Mouse (Mus musculus): Measurements from ENCODE around the gene Prlh. TPM values are rescaled to one million over a fixed set of nuclear protein-coding genes. Genes with fewer than 3 reads are reported as not detected.

Gene Prlh
- not detected in 2 replicates for polyA plus RNA-seq (2014; fragmentation: Nextera tagmentation; extraction: Ambion mirVana)

GRCm38 (mm10) chr1:90952808-90953207 lies at the start of gene Prlh:
Gene Prlh (plus strand): TSS chr1:90953108.
- ATAC-seq (ENCODE audit: insufficient number of reproducible peaks, insufficient read depth, low FRiP score, low read depth): no peak
- H3K4me3 ChIP-seq (ENCODE audit: control insufficient read depth in 1 of 2, insufficient read depth in 1 of 2, low read depth in 1 of 2, low read length in 2 of 2): no peak within 1 kb of the TSS

GRCm38 (mm10) chr1:90903211-90903945 lies 49.5 kb upstream of the Prlh start:
- Histone ChIP-seq H3K27me3 (ENCODE audit: control insufficient read depth, insufficient read depth, low read length) (no peaks in the 10 kb centered on the region), H3K9me3 (ENCODE audit: control insufficient read depth, low read length) (no peaks in the 10 kb centered on the region), H3K4me1 (ENCODE audit: control insufficient read depth in 2 of 2, insufficient read depth in 2 of 2, low read length in 2 of 2) (no peaks in the 10 kb centered on the region; a peak in 1 of 4 replicates), H3K27ac (replicated peaks in 1 of 2; ENCODE audit: control insufficient read depth in 1 of 2, insufficient read depth in 1 of 2, low read depth in 2 of 2, low read length in 2 of 2) (no peak overlapping the region), H3K36me3 (ENCODE audit: control insufficient read depth, insufficient read depth, low read length) (no peaks in the 10 kb centered on the region), H3K9ac (ENCODE audit: low read length) (no peak overlapping the region), H3K4me3 (ENCODE audit: control insufficient read depth in 1 of 2, insufficient read depth in 1 of 2, low read depth in 1 of 2, low read length in 2 of 2) (no peak overlapping the region), H3K4me2 (ENCODE audit: low read length) (no peak overlapping the region)
- WGBS: 51% methylated on average over 3 of the region's 3 CpGs
- ATAC-seq (ENCODE audit: insufficient number of reproducible peaks, insufficient read depth, low FRiP score, low read depth): no peak

More at GRCm38 (mm10) chr1:90952808-90953207, at the start of gene Prlh:
- Histone ChIP-seq H3K9me3 (ENCODE audit: control insufficient read depth, low read length) (no peaks in the 10 kb centered on the region), H3K4me2 (ENCODE audit: low read length) (no peak within 1 kb of the TSS), H3K36me3 (ENCODE audit: control insufficient read depth, insufficient read depth, low read length) (no peaks in the 10 kb centered on the region), H3K4me1 (ENCODE audit: control insufficient read depth in 2 of 2, insufficient read depth in 2 of 2, low read length in 2 of 2) (peaks cover 0 to 4% of the 10 kb centered on the region in 2 experiments; a peak in 1 of 4 replicates), H3K27me3 (ENCODE audit: control insufficient read depth, insufficient read depth, low read length) (peaks cover 13% of the 10 kb centered on the region), H3K27ac (replicated peaks in 1 of 2; ENCODE audit: control insufficient read depth in 1 of 2, insufficient read depth in 1 of 2, low read depth in 2 of 2, low read length in 2 of 2) (no peak within 1 kb of the TSS), H3K9ac (ENCODE audit: low read length) (no peak within 1 kb of the TSS)
- WGBS: 83% methylated on average over 8 of the region's 8 CpGs

DNA sequence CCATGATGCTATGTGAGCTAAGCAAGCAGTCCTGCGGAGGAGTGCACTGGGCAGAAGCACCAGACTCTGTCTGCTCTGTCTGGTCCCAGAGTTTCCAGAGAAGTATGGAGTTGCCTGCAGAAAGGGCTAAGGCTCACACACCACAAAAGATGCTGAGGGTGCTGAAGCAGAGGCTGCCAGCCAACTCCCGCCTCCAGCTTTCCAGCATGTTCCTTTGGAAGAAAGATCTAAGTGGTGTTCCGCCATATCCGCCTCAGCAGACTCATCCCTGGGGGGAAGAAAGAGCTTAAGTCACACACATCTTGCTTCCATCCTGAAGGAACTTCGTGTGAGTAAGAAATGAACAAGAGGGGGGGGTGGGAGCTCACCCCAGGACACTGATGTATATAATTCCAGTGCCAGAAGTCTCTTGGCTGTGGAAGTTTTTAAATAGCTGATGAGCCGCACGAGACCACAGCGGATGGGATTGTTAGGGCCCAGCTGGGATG lies 48.9 kb upstream of the Prlh start:
- H3K9ac ChIP-seq (ENCODE audit: low read length): no peak overlapping the region
- no peaks in the 10 kb centered on the region for H3K9me3 ChIP-seq (ENCODE audit: control insufficient read depth, low read length)
- peaks cover 0 to 2% of the 10 kb centered on the region in 2 experiments; a peak in 2 of 4 replicates for H3K4me1 ChIP-seq (ENCODE audit: control insufficient read depth in 2 of 2, insufficient read depth in 2 of 2, low read length in 2 of 2)
- no peak overlapping the region for H3K4me3 ChIP-seq (ENCODE audit: control insufficient read depth in 1 of 2, insufficient read depth in 1 of 2, low read depth in 1 of 2, low read length in 2 of 2)
- no peaks in the 10 kb centered on the region for H3K27me3 ChIP-seq (ENCODE audit: control insufficient read depth, insufficient read depth, low read length)
- H3K36me3 ChIP-seq (ENCODE audit: control insufficient read depth, insufficient read depth, low read length): no peaks in the 10 kb centered on the region
- H3K27ac ChIP-seq (replicated peaks in 1 of 2; ENCODE audit: control insufficient read depth in 1 of 2, insufficient read depth in 1 of 2, low read depth in 2 of 2, low read length in 2 of 2): no peak overlapping the region
- H3K4me2 ChIP-seq (ENCODE audit: low read length): no peak overlapping the region
- 0 out of 2 replicates have a peak, but pooled peaks have one; percentile 13 for ATAC-seq (ENCODE audit: insufficient number of reproducible peaks, insufficient read depth, low FRiP score, low read depth)
- 69% methylated on average over 8 of the region's 8 CpGs for WGBS

GRCm38 (mm10) chr1:90904729-90905404 lies 48.0 kb upstream of the Prlh start:
- H3K27ac ChIP-seq (replicated peaks in 1 of 2; ENCODE audit: control insufficient read depth in 1 of 2, insufficient read depth in 1 of 2, low read depth in 2 of 2, low read length in 2 of 2): no peak overlapping the region
- peaks cover 7 to 10% of the 10 kb centered on the region in 2 experiments for H3K4me1 ChIP-seq (ENCODE audit: control insufficient read depth in 2 of 2, insufficient read depth in 2 of 2, low read length in 2 of 2)
- no peaks in the 10 kb centered on the region for H3K27me3 ChIP-seq (ENCODE audit: control insufficient read depth, insufficient read depth, low read length)
- H3K36me3 ChIP-seq (ENCODE audit: control insufficient read depth, insufficient read depth, low read length): no peaks in the 10 kb centered on the region
- H3K9me3 ChIP-seq (ENCODE audit: control insufficient read depth, low read length): no peaks in the 10 kb centered on the region
- no peak for ATAC-seq (ENCODE audit: insufficient number of reproducible peaks, insufficient read depth, low FRiP score, low read depth)
- no peak overlapping the region for H3K9ac ChIP-seq (ENCODE audit: low read length)
- 83% methylated on average over 7 of the region's 7 CpGs for WGBS
- no peak overlapping the region for H3K4me3 ChIP-seq (ENCODE audit: control insufficient read depth in 1 of 2, insufficient read depth in 1 of 2, low read depth in 1 of 2, low read length in 2 of 2)
- H3K4me2 ChIP-seq (ENCODE audit: low read length): no peak overlapping the region

- Histone ChIP-seq H3K27ac (replicated peaks in 1 of 2; ENCODE audit: control insufficient read depth in 1 of 2, insufficient read depth in 1 of 2, low read depth in 2 of 2, low read length in 2 of 2) (no peak overlapping the region), H3K9ac (ENCODE audit: low read length) (no peak overlapping the region), H3K36me3 (ENCODE audit: control insufficient read depth, insufficient read depth, low read length) (no peaks in the 10 kb centered on the region), H3K4me1 (ENCODE audit: control insufficient read depth in 2 of 2, insufficient read depth in 2 of 2, low read length in 2 of 2) (peaks cover 13 to 15% of the 10 kb centered on the region in 2 experiments), H3K4me3 (ENCODE audit: control insufficient read depth in 1 of 2, insufficient read depth in 1 of 2, low read depth in 1 of 2, low read length in 2 of 2) (no peak overlapping the region), H3K27me3 (ENCODE audit: control insufficient read depth, insufficient read depth, low read length) (0 out of 2 replicates have a peak, but pooled peaks cover 10% of the 10 kb centered on the region), H3K4me2 (ENCODE audit: low read length) (no peak overlapping the region), H3K9me3 (ENCODE audit: control insufficient read depth, low read length) (no peaks in the 10 kb centered on the region)
- ATAC-seq (ENCODE audit: insufficient number of reproducible peaks, insufficient read depth, low FRiP score, low read depth): no peak
- WGBS: 4% methylated on average over 2 of the region's 2 CpGs
These were observed 46.6 kb upstream of the Prlh start for GRCm38 (mm10) chr1:90906357-90906756.

- no peak overlapping the region for H3K4me3 ChIP-seq (ENCODE audit: control insufficient read depth in 1 of 2, insufficient read depth in 1 of 2, low read depth in 1 of 2, low read length in 2 of 2)
- no peaks in the 10 kb centered on the region for H3K9me3 ChIP-seq (ENCODE audit: control insufficient read depth, low read length)
- peaks cover 13 to 15% of the 10 kb centered on the region in 2 experiments for H3K4me1 ChIP-seq (ENCODE audit: control insufficient read depth in 2 of 2, insufficient read depth in 2 of 2, low read length in 2 of 2)
- 0 out of 2 replicates have a peak, but pooled peaks have one; percentile 19 for ATAC-seq (ENCODE audit: insufficient number of reproducible peaks, insufficient read depth, low FRiP score, low read depth)
- peak overlapping the region; percentile 14; the same call in 1 of the 2 replicates for H3K9ac ChIP-seq (ENCODE audit: low read length)
- no peaks in the 10 kb centered on the region for H3K36me3 ChIP-seq (ENCODE audit: control insufficient read depth, insufficient read depth, low read length)
- H3K4me2 ChIP-seq (ENCODE audit: low read length): peak overlapping the region; percentile 40; the same call in 1 of the 2 replicates
- 0 out of 4 replicates have a peak overlapping the region, but pooled peaks of 1 of the 2 experiments have one; percentile 10 for H3K27ac ChIP-seq (replicated peaks in 1 of 2; ENCODE audit: control insufficient read depth in 1 of 2, insufficient read depth in 1 of 2, low read depth in 2 of 2, low read length in 2 of 2)
- 0 out of 2 replicates have a peak, but pooled peaks cover 10% of the 10 kb centered on the region for H3K27me3 ChIP-seq (ENCODE audit: control insufficient read depth, insufficient read depth, low read length)
These were observed 43.7 kb upstream of the Prlh start for GRCm38 (mm10) chr1:90909161-90909560.

GRCm38 (mm10) chr1:90909631-90910152 lies 43.2 kb upstream of the Prlh start:
- H3K9me3 ChIP-seq (ENCODE audit: control insufficient read depth, low read length): no peaks in the 10 kb centered on the region
- 0 out of 2 replicates have a peak, but pooled peaks cover 10% of the 10 kb centered on the region for H3K27me3 ChIP-seq (ENCODE audit: control insufficient read depth, insufficient read depth, low read length)
- H3K27ac ChIP-seq (replicated peaks in 1 of 2; ENCODE audit: control insufficient read depth in 1 of 2, insufficient read depth in 1 of 2, low read depth in 2 of 2, low read length in 2 of 2): 0 out of 4 replicates have a peak overlapping the region, but pooled peaks of 1 of the 2 experiments have one; percentile 10
- H3K9ac ChIP-seq (ENCODE audit: low read length): peak overlapping the region; percentile 14; the same call in 1 of the 2 replicates
- peak overlapping the region; percentile 40 for H3K4me2 ChIP-seq (ENCODE audit: low read length)
- 32% methylated on average over 17 of the region's 17 CpGs for WGBS
- peaks cover 15 to 17% of the 10 kb centered on the region in 2 experiments for H3K4me1 ChIP-seq (ENCODE audit: control insufficient read depth in 2 of 2, insufficient read depth in 2 of 2, low read length in 2 of 2)
- no peaks in the 10 kb centered on the region for H3K36me3 ChIP-seq (ENCODE audit: control insufficient read depth, insufficient read depth, low read length)
- peak overlapping the region in 1 of 2 experiments; percentile 4; a peak in 2 of 4 replicates for H3K4me3 ChIP-seq (ENCODE audit: control insufficient read depth in 1 of 2, insufficient read depth in 1 of 2, low read depth in 1 of 2, low read length in 2 of 2)
- no peak for ATAC-seq (ENCODE audit: insufficient number of reproducible peaks, insufficient read depth, low FRiP score, low read depth)

Measured in heart, embryonic 14.5 days (tissue).